Mouse (Mus musculus) lung, embryonic 14.5 days (tissue): Measurements from ENCODE around the gene Prl8a8. TPM values are rescaled to one million over a fixed set of nuclear protein-coding genes. Genes with fewer than 3 reads are reported as not detected.

Experiments
- ATAC-seq: fragments of 200-750 bp; cut with Nextera tagmentation; 2 replicates; pipeline ENCODE4 v1.8.0; 2017; ENCODE audit warnings: mild to moderate bottlenecking, moderate TSS enrichment, moderate library complexity; ENCODE audit not compliant: insufficient read depth
- DNase-seq: peaks from one replicate; pipeline ENCODE4 v3.0.0-alpha.2; 2015
- H3K27ac ChIP-seq: fragments of 300-500 bp; sonication (generic); 2 replicates; pipeline ENCODE4 v1.5.1; 2014; ENCODE audit warnings: low read depth, mild to moderate bottlenecking, moderate library complexity
- H3K27me3 ChIP-seq: fragments of 300-500 bp; sonication (generic); 2 replicates; pipeline ENCODE4 v1.6.1; 2014; ENCODE audit warnings: low read length, control low read depth; ENCODE audit not compliant: insufficient read depth
- H3K36me3 ChIP-seq: fragments of 300-500 bp; sonication (generic); 2 replicates; pipeline ENCODE4 v1.6.1; 2014; ENCODE audit warnings: control low read depth; ENCODE audit not compliant: insufficient read depth
- H3K4me1 ChIP-seq: fragments of 300-500 bp; sonication (generic); 2 replicates; pipeline ENCODE4 v1.6.1; 2014; ENCODE audit warnings: antibody characterized with exemption, control low read depth; ENCODE audit not compliant: insufficient read depth
- H3K4me2 ChIP-seq: fragments of 300-500 bp; sonication (generic); 2 replicates; pipeline ENCODE4 v1.6.1; 2014; ENCODE audit warnings: mild to moderate bottlenecking
- H3K4me3 ChIP-seq: fragments of 300-500 bp; sonication (generic); 2 replicates; pipeline ENCODE4 v1.5.1; 2014; ENCODE audit warnings: low read depth, low read length
- H3K9ac ChIP-seq: fragments of 300-500 bp; sonication (generic); 2 replicates; pipeline ENCODE4 v1.6.1; 2014
- H3K9me3 ChIP-seq: fragments of 300-500 bp; sonication (generic); 2 replicates; pipeline ENCODE4 v1.6.1; 2016; ENCODE audit warnings: low read depth, low read length, control low read depth
- CTCF ChIP-seq: IDR thresholded peaks from 2 replicates; pipeline ENCODE4 v1.5.1; 2016; ENCODE audit warnings: antibody characterized with exemption, low read depth
- WGBS: fragments of 180-500 bp; shearing (Covaris S2); extraction: QIAGEN DNeasy Blood & Tissue Kit; methylation state at CpG from one replicate; pipeline ENCODE4 v1.1.7; 2014; 5-methylcytosine and 5-hydroxymethylcytosine counted together
- polyA plus RNA-seq: library from polyadenylated mRNA; unstranded; fragments of >200 nt; fragmentation: Nextera tagmentation; extraction: Ambion mirVana; gene quantifications from 2 replicates; pipeline ENCODE4 v1.2.1, GENCODE M21; 2014

Prl8a8 gene
- not detected in 2 replicates for polyA plus RNA-seq

- Histone ChIP-seq H3K9ac (no peak within 1 kb of the TSS), H3K9me3 (no peaks in the 10 kb centered on the region), H3K27me3 (no peaks in the 10 kb centered on the region), H3K4me1 (no peaks in the 10 kb centered on the region), H3K4me3 (no peak within 1 kb of the TSS), H3K27ac (no peak within 1 kb of the TSS), H3K4me2 (no peak within 1 kb of the TSS), H3K36me3 (no peaks in the 10 kb centered on the region)
- 85% methylated on average over 4 of the region's 4 CpGs for WGBS
- no peak for TF ChIP-seq CTCF
- no peak for DNase-seq
- no peak for ATAC-seq
These were observed at the start of gene Prl8a8 for GRCm38 (mm10) chr13:27513117-27513516. Prl8a8 (minus strand) TSS chr13:27513217.

- DNase-seq (no peak), ATAC-seq (no peak)
- Histone ChIP-seq H3K36me3 (no peaks in the 10 kb centered on the region), H3K27me3 (no peaks in the 10 kb centered on the region), H3K9ac (no peak overlapping the region), H3K9me3 (no peaks in the 10 kb centered on the region), H3K4me2 (no peak overlapping the region), H3K4me1 (no peaks in the 10 kb centered on the region), H3K4me3 (no peak overlapping the region), H3K27ac (no peak overlapping the region)
- no peak for TF ChIP-seq CTCF
These were observed 40.3 kb upstream of the Prl8a8 start for GRCm38 (mm10) chr13:27553336-27553735.

DNA sequence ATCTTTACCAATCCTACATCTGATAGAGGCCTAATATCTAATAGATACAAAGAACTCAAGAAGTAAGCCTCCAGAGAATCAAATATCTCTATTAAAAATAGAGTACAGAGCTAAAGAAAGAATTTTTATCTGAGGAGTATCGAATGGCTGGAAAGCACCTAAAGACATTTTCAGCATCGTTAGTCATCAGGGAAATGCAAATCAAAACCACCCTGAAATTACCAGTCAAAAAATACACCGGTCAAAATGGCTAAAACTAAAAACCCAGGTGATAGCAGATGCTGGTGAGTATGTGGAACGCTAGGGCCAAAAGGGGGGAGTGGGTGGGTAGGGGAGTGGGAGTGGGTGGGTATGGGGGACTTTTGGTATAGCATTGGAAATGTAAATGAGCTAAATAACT lies 10.1 kb upstream of the Prl8a8 start:
- H3K27me3 ChIP-seq: no peaks in the 10 kb centered on the region
- H3K4me3 ChIP-seq: no peak overlapping the region
- H3K9me3 ChIP-seq: no peaks in the 10 kb centered on the region
- no peak for TF ChIP-seq CTCF
- no peak overlapping the region for H3K27ac ChIP-seq
- no peaks in the 10 kb centered on the region for H3K4me1 ChIP-seq
- H3K9ac ChIP-seq: no peak overlapping the region
- no peak overlapping the region for H3K4me2 ChIP-seq
- no peaks in the 10 kb centered on the region for H3K36me3 ChIP-seq
- ATAC-seq (no peak), DNase-seq (no peak)
- 86% methylated on average over 4 of the region's 4 CpGs for WGBS

DNA sequence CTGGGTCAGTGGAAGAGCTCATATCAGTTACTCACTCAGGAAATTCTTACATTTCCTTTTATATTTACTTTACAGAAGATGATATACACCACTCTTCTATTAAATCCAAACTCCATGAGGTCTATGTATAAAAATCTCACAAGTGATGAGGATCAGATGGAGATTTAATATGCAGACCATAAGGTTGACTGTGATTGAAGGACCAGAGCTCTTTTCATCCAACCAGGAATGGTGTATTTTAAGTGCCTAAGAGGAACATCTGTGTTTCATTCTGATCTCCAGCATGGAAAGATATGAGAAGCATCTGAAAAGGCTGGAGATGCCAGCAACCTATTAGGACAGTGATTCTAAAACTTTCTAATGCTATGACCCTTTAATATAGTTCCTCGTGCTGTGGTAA lies 5.4 kb downstream of the Prl8a8 start:
- Histone ChIP-seq H3K27me3 (no peaks in the 10 kb centered on the region), H3K4me3 (no peak overlapping the region), H3K27ac (no peak overlapping the region), H3K9me3 (no peaks in the 10 kb centered on the region), H3K9ac (no peak overlapping the region), H3K4me2 (no peak overlapping the region), H3K36me3 (no peaks in the 10 kb centered on the region), H3K4me1 (no peaks in the 10 kb centered on the region)
- 71% methylated on average over 1 of the region's 1 CpGs for WGBS
- DNase-seq (no peak), ATAC-seq (no peak)
- TF ChIP-seq CTCF: no peak

Other genes starting within 250 kb of the Prl8a8 start
- gene Prl6a1, start 200.6 kb downstream of the Prl8a8 start, polyA plus RNA-seq: not detected in 2 replicates
- not detected in 2 replicates for gene Prl8a2, start 167.5 kb downstream of the Prl8a8 start, polyA plus RNA-seq
- gene Prl2b1, start 122.4 kb downstream of the Prl8a8 start, polyA plus RNA-seq: not detected in 2 replicates
- not detected in 2 replicates for gene Prl8a6, start 74.5 kb downstream of the Prl8a8 start, polyA plus RNA-seq
- not detected in 2 replicates for gene Prl8a9, start 51.4 kb upstream of the Prl8a8 start, polyA plus RNA-seq
- gene Prl8a1, start 69.0 kb upstream of the Prl8a8 start, polyA plus RNA-seq: not detected in 2 replicates
- not detected in 2 replicates for gene Prl7b1, start 97.4 kb upstream of the Prl8a8 start, polyA plus RNA-seq
- gene Prl7a1, start 129.3 kb upstream of the Prl8a8 start, polyA plus RNA-seq: not detected in 2 replicates
- gene Prl7a2, start 154.8 kb upstream of the Prl8a8 start, polyA plus RNA-seq: not detected in 2 replicates
- not detected in 2 replicates for gene Prl7d1, start 203.5 kb upstream of the Prl8a8 start, polyA plus RNA-seq